Mouse (Mus musculus) frontal cortex, adult 2 months (tissue): ENCODE results near the gene Gata1. TPM values are rescaled to one million over a fixed set of nuclear protein-coding genes. Genes with fewer than 3 reads are reported as not detected.
"Not testable (repeated sequence)": the region's sequence is repeated elsewhere in the genome, so short reads cannot be mapped to it uniquely, and the experiment has no call there.

Experiments
- DNase-seq, 2 experiments: peaks; one replicate each; pipeline ENCODE4 v3.0.0; 2022; ENCODE audit warnings: low spot score in 1 of 2; ENCODE audit errors: extremely low spot score in 1 of 2
- polyA plus RNA-seq: library from polyadenylated mRNA; depleted of rRNA; stranded (reverse); fragments of >200 nt; gene quantifications from 2 replicates; pipeline ENCODE4 v1.2.3, GENCODE M21; 2012; rRNA removed

Gene Gata1
- polyA plus RNA-seq, result not detected in 2 replicates

DNA sequence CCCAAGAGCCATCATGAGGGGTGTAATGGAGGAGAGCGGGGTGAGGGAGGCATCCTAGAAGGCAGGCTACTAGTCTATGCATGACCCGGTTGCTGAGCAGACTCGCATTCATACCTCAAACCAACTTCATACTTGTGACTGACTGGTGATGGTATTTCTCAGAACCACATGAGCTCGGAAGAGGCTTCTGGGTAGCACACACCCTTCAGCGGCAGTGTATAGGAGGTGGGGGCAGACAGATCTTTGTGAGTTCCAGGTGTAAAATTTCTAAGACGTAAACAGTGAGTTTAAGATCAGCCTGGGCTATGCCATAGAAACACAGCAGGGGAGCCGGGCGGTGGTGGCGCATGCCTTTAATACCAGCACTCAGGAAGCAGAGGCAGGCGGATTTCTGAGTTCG, at the start of gene Gata1:
Gene Gata1, minus strand, starts transcription at position 180 of the 400 bp plus-strand sequence.
- no peak for DNase-seq

DNA sequence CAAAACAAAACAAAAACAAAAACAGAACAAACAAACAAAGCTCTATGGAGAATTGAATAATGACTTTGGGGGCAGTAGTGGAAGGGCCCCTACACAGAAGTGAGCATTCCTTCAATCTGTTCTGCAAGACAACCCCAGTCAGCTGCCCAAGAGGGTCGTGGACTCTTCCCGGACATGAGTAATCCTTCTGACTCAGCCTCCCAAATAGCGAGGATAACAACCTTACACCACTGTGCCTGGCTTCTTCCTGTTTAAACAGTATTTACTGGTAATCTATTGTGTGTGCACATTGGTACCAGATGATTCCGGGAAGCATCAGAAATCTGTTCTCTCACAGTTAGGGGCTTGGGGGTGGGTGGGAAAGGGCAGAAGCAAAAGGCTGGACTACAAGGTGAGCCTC, 48.9 kb upstream of the Gata1 start:
- no peak for DNase-seq

DNA sequence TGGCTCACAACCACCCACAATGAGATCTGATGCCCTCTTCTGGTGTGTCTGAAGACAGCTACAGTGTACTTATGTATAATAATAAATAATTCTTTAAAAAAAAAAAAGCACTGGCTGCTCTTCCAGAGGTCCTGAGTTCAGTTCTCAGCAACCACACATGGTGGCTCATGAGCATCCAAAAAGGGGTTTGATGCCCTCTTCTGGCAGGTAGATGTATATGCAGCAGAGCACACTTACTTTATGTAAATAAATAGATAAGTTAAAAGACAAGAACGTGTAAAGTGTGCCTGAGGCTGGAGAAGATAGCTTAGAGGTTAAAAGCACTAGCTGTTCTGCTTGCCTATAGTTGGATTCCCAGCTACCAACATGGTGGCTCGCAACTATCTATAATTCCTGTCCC, 46.9 kb upstream of the Gata1 start:
- no peak for DNase-seq

DNA sequence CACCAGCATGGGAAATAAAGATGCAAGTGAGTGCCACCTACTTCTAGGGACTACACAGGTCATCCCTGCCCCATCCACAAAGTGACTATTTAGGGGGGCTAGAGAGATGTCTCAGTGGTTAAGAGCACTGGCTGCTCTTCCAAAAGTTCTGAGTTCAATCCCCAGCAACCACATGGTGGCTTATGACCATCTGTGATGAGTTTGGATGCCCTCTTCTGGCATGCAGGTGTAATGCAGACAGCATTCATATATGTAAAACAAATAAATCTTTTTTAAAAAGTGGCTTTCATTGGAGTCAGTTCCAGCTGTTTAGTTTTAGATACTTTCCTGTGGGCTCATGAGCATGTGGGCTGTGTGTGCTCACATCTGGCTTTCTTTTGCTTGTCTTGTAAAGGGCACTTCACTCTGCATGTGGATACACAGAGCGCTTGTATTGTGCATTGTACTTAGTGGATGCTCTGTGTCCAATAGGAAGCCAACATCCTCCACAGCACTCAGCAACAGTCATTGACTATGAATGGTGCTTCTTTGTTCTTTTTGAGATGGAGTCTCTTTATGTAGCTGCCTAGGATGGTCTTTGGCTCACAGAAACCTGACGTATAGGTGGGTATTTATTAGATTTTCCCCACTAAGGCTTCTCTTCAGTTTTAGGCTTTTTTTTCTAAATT, 42.4 kb upstream of the Gata1 start:
- peak in 1 of 2 experiments; percentile 2 for DNase-seq

DNA sequence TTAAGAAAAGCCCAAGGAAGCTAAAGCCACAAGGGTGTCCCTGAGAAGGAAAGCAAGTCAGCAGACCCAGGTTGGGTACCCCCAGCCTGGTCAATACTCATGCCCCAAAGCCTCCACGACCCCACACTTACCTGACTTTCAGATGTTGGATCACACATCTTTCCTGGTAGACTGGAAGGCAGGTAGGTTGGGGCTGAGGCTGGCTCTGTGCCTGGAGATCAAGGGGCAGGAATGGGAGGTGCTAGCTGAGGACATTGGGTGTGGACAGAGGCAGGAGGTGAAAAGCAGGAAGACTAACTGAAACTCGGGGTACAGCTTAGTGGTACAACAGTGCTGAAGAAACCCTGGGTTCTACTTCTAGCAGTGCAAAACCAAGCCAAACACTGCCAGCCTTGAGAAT, 40.4 kb upstream of the Gata1 start, which contains the start of gene Glod5:
Gene Glod5, minus strand, starts transcription at position 207 of the 400 bp plus-strand sequence.
- no peak for DNase-seq

DNA sequence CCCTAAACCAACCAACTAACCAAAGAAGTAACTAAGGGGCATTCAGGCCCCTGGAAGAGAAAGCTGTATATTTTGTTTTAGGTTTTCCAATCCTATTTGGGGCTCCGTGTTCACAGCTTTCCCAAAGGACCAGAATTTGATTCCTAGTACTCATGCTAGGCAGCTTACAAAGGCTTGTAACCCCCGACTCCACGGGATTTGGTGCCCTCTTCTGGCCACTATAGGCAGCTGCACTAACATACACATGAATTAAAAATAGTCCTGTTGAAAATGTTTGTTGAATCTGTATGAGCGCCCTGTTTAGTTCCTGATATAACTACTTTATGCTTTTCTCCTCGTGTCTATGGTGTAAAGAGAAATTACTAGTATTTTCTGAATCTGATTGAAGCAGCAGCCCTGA, 39.3 kb upstream of the Gata1 start:
- peak in 1 of 2 experiments; percentile 33 for DNase-seq

DNA sequence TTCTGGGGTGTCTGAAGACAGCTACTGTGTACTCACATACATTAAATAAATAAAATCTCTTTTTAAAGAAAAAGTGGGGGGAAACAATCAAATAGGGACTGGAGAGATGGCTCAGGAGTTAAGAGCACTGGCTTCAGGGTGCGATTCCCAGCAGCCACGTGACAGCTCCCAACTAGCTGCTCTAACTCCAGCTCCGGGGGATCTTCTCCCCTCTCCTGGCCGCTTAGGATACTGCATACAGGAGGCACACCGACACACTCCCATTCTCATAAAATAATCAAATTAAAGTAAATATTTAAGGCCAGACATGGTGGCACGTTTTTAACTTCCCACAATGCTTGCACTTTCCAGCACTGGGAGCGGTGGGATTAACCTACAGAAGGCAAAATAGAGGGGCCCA, 37.8 kb upstream of the Gata1 start:
- DNase-seq, result not testable (repeated sequence)

DNA sequence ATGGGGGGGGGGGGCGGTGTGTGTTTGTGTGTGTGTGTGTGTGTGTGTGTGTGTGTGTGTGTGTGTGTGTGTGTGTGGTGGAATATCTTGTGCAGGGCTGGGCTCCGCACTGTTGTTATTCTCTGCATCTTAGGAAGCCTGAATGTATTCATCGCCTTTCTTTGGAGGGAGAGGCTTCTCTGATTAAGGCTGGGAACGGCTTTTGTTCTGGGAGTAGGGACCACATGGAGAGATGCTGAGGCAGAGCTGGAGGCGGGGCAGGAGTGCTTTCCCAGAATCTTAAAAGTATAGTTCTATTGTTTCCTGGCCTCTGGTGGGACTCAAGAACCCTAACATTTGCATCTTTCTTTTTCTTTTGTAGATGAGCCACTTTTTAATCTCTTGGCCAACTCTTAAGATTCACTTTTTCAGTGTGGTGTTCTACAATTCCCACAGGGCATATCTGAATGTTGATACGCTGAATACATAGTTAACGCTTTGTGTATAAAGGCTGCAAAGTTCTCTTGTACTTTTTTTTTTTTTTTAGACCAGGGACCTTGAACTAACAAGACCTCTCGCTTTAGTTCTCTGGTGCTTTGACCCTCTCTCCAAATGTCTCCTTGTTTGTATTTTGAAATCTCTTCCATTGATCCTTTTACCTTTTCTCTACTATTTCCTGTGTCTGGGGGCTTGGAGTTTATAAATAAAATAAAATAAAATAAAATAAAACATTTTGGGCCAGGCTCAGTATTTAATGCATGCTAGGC, 35.9 kb upstream of the Gata1 start:
- no peak for DNase-seq

DNA sequence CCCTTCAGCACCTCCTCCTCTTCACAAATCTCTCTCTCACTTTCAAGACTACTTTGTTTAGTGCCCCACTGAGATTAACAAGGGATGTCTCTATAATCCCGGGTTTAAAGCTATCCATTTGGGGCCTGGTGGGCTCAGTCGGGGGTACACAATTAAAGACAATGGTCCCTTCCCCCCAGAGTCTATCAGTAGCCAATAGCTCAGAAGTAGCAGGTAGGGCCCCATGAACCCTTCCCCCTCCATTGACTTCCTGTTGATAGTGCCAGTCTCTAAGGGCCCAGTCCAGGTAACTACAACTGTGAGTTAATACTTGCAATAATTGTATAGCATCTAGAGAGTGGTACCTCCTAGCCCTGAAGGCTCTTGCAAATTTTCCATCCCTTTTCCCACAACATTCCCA, 35.3 kb upstream of the Gata1 start:
- DNase-seq, result no peak

DNA sequence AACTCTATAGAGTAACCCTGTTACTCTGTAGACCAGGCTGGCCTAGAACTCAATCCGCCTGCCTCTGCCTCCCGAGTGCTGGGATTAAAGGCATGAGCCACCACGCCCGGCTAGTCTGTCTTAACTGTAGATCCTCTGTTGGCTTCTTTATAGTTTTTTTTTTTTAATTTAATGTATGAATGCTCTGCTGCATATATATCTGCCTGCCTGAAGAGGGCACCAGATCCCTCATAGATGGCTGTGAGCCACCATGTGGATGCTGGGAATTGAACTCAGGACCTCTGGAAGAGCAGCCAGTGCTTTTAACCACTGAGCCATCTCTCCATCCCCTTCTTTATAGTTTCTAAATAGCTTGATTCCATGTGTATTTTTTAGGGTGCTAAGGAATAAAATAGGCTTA, 31.5 kb upstream of the Gata1 start:
- not testable (repeated sequence) for DNase-seq

DNA sequence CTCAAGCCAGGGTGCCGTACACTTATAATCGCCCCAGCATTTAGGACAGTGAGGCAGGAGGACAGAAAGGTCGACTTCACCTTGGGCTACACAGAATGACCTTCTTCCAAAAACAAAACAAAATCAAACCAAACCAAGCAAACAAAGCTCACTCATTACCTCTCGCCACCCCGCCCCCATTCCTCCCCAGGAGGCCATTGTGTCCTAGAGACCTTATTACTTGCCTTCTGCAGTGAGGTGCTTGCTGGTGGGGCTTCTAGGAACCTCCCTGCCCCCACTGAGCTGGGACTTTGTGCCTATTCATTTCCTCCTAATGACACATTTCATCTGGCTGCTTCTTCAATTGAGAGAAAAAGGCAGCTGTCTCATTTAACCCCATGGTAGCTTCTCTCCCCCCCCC, 30.7 kb upstream of the Gata1 start:
- DNase-seq, result no peak

DNA sequence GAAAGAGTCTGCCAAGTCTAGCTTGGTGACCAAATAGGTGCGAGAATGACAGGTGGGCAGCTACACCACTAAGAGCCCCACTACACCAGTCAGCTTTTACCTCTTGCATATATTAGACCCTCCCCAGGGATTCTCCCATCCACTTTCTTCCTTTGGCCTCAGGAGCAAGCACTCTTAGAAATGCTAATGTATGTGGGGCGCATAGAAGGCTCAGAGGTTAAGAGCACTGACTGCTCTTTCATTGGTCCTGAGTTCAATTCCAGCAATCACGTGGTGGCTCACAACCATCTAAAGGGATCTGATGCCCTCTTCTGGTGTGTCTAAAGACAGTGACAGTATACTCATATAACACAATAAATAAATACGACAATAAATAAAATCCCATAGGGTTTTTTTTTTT, 25.1 kb upstream of the Gata1 start:
- no peak for DNase-seq

DNA sequence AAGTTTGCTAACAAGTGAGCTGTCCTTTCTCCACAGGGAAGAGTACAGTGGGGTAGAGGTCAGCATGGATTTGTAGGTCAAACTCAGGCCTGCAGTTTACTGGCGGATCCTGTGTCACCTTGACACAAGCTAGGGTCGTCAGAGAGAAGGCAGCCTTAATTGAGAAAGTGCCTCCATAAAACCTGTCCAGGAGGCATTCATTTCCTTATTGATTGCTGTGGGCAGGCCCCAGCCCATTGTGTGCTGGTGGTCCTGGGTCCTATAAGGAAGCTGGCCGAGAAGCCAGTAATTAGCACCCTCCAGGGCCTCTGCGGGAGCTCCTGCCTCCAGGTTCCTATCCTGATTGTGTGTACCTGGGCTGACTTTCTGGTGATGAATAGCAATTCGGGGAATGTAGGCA, 24.1 kb upstream of the Gata1 start:
- DNase-seq, result no peak

DNA sequence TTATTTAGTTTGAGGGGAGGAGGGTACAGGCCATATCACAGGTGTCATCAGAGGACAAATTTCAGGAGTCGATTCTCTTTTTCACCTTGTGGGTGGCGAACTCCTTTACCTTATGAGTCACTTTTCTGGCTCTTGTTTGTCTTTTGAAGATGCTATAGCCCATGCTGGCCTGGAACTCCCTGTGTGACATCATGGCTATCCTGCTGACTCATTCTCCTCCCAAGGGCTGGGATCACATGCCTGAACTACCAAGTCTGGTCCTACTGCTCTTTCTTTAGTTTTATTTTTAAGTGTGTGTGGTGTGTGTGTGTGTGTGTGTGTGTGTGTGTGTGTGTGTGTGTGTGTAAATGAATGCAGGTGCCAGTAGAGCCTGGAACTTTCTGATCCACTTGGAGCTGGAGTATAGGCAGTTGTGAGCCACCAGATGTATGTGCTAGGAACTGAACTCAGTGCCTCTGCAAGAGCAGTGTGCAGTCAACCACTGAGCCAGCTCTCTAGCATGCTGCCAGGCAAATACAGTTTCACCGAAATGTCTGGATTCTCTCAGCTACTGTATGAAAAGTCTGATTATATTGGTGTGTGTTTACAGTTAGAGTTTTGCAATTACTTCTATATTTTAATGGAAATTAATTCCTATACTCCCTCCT, 22.8 kb upstream of the Gata1 start:
- DNase-seq, result no peak

DNA sequence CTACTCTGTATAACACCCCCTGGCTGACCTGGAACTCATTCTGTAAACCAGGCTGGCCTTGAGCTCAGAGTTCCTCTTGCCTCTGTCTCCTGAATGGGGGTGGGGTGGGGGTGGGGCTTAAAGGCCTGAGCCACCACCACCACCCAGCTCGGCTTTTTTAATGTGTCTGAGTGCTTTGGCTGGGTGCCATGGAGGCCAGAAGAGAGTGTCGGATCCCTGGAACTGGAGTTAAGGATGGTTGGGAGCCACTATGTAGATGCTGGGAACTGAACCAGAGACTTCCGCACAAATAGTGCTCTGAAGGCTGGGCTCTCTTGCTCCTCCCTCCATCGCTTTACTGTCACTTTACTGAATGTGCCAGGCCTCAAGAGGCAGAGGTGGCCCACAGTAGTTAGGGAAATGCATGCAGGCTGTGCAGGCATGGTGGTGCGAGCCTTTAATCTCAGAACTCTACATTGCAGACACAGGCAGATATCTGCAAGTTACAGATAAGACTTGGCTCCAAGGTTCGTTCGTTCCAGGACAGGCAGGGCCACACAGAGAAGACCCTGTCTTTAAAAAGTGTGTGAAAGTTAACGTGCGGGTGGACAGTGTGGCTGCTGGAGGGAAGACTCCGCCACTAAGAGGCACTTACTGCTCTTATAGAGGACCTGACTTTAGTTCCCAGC, 15.3 kb upstream of the Gata1 start:
- DNase-seq, result no peak

DNA sequence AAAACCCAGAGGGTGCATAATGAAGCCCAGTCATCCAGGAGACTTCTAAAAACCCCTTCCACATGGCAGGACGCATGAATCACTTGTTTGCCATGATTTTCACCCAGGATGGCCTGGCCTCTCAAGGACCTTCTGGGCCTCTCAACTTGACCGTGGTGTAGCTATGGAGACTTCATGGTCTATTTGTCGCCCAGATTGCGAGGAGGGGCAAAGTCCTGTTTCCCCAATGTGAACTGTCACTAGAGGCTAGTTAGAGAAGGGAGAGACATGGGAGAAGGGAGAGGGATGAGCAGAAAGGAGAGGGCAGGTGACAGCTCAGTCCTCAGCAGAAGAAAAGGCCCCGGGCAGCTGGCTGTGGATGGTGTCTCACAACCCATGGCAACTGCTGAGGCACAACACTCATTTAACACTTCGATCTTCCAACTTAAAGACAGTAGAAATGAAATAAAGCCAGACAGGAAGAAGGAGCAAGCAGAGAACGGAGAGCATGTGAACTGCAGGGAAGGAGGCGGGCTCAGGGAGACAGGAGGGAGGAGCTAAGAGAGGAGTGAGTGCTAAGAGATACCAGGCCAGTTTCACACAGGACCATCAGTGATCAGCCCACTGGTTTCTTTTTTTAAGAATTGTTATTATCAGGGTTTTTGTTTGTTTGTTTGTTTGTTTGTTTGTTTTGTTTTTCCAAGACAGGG, 14.7 kb upstream of the Gata1 start:
- no peak for DNase-seq

DNA sequence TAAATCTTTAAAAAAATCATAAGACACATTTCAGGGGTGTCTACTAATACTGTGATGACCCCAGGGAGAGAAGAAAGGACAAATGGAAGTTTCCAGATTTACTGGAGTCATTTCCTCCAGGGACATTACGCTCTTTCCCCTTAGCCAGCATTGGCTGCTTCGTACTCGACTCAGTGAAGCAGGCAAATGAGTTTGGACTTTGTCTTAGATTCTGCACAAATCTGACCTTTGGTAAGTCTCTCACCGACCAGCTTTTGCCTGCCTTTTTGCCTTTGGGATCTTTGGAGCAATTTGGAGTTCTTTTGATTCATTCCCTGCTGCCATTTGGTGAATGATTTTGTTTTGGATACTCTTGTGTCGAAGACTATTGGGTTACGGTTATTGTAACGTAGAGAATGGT, 3.5 kb upstream of the Gata1 start:
- no peak for DNase-seq

DNA sequence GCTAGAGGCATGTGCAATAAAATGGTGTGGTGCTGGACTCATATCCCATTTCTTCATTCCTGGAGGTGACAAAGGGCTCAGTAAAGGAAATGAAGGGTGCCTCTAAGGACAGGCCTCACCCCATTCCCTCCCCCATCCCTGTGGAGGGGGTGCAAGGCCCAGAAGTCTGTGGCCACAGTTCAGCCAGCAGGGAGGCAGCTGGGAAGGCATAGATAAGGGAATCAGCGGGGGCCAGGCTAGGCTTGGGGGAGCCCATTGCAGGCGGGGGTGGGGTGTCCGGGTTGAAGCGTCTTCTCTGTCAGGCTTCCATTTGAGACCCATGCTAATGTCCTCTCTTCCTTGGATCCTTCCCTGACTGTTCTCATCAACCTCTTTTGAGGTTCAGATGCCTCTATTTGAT, 6.6 kb downstream of the Gata1 start:
- no peak for DNase-seq

DNA sequence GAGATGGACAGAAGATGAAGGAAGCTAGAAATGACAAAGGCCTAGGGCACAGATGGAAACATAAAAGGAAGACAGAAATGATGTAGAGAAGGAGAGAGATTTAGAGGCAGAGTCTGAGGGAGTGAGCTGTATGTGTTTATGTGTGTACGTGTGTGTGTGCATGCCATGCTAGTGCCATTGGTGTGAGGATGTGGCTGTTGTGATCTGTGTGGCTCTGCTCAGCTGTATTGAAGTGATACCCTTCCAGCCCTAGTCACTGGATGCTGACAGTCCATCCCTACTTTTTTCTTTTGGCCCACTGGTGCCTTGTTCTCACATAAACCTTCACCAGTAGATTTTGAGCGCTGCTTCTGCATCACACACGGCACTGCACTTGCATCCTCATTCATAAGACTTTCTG, 9.0 kb downstream of the Gata1 start:
- no peak for DNase-seq

DNA sequence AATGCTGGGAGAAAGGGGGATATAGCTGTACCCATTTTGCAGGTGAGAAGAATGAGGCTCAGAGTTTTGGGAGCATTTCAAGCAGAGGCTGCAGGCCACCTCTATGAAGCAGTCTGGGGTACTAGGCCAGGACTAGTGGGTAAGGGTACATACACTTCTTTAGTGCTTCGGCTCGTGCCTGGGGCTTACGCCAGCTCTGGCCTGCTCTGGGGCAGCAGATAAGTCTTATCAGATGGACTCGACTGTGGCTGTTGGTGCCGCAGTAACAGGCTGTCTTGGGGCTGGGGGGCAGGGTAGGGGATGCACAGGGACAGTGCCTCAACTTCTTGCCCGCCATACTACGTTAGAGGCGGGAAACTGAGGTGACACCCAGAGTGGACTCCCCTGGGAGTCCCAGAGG, 9.6 kb downstream of the Gata1 start:
- no peak for DNase-seq
